Mouse (Mus musculus) thymus, adult 2 months (tissue): ENCODE measurements around the gene Sf3b4. TPM values are rescaled to one million over a fixed set of nuclear protein-coding genes. Genes with fewer than 3 reads are reported as not detected.

Experiments used
- DNase-seq: peaks from one replicate; pipeline ENCODE4 v3.0.0; 2021
- H3K27ac ChIP-seq: fragments of 200-500 bp; 2 replicates; pipeline ENCODE4 v1.5.1; 2012; ENCODE audit warnings: low read length, control low read depth; ENCODE audit not compliant: control insufficient read depth, insufficient read depth
- H3K27me3 ChIP-seq: fragments of 200-500 bp; 2 replicates; pipeline ENCODE4 v1.6.1; 2012; ENCODE audit warnings: mild to moderate bottlenecking, low read length, moderate library complexity, mixed read lengths; ENCODE audit not compliant: control insufficient read depth, insufficient read depth
- H3K36me3 ChIP-seq: fragments of 200-500 bp; 2 replicates; pipeline ENCODE4 v1.6.1; 2012; ENCODE audit warnings: mild to moderate bottlenecking, low read length, moderate library complexity; ENCODE audit not compliant: control insufficient read depth, insufficient read depth
- H3K4me1 ChIP-seq: fragments of 200-500 bp; replicated peaks from 2 replicates; pipeline ENCODE4 v1.6.1; 2012; ENCODE audit warnings: low read length; ENCODE audit not compliant: control insufficient read depth, insufficient read depth
- H3K4me3 ChIP-seq: fragments of 200-500 bp; 2 replicates; pipeline ENCODE4 v1.5.1; 2012; ENCODE audit warnings: mild to moderate bottlenecking, low read length, control low read depth, moderate library complexity; ENCODE audit not compliant: control insufficient read depth, insufficient read depth
- CTCF ChIP-seq: fragments of 200-500 bp; IDR thresholded peaks from 2 replicates; pipeline ENCODE4 v1.5.1; 2012; ENCODE audit warnings: mild to moderate bottlenecking, control low read depth, low read length, moderate library complexity, borderline replicate concordance; ENCODE audit not compliant: control insufficient read depth, poor library complexity, insufficient read depth; ENCODE audit errors: extremely low read depth
- POLR2A ChIP-seq: fragments of 200-500 bp; IDR thresholded peaks from 2 replicates; pipeline ENCODE4 v1.6.1; 2012; ENCODE audit warnings: mild to moderate bottlenecking, low read length, control low read depth, moderate library complexity; ENCODE audit not compliant: control insufficient read depth, poor library complexity, insufficient read depth; ENCODE audit errors: extremely low read depth
- WGBS: fragments of 180-500 bp; shearing (Covaris S2); methylation state at CpG from one replicate; pipeline ENCODE4 v1.1.7; 2018; 5-methylcytosine and 5-hydroxymethylcytosine counted together
- polyA plus RNA-seq: library from polyadenylated mRNA; depleted of rRNA; stranded (reverse); fragments of >200 nt; gene quantifications from 2 replicates; pipeline ENCODE4 v1.2.3, GENCODE M21; 2012; rRNA removed

The Sf3b4 gene
- 175 and 219 TPM in 2 replicates for polyA plus RNA-seq

DNA sequence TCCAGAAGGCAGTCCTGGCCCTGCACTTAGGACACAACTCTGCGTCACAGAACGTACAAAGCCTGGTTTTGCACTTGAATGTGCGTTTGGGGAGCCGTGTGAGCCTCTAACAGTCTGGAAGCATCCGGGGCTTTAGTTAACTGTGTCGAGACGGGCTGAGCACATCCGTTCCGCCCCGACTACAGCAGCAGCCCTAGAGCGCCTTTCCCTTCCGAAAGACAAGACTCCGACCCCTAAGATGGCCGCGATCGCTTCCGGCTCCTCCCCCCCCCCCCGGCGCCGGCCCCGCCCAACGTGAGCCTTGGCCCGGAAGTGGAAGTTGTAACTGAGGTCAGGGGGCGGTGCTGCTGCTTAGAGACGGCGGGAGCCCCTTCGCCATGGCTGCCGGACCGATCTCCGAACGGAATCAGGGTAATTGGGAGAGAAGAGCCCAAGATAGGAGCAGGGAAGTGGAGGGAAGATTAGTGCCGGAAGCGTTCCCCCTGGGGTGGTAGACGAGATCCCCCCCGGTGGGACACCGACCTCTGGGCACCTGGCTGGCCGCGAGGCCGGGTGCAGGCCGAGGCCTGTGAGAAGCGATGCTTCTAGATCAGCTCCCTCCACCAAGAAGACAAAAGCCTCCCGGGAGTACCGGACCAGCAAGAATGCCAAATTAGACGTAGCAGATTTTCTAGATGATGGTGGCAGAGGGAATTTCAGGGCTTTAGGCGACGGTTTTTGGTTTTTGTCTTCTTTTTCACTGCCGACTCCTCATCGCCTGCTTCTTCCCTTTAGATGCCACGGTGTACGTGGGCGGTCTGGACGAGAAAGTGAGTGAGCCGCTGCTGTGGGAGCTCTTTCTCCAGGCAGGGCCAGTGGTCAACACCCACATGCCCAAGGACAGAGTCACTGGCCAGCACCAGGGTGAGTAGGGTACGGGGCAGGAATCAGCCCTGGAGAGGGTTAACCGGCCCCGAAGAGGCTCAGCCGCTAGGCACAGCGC lies at the start of gene Sf3b4:
TSS of gene Sf3b4 (plus strand) at position 136 of the 982 bp plus-strand sequence.
- Histone ChIP-seq H3K4me1 (peaks cover 24% of the 10 kb centered on the region), H3K4me3 (peak within 1 kb of the TSS; percentile 96), H3K27me3 (no peaks in the 10 kb centered on the region), H3K36me3 (peaks cover 28% of the 10 kb centered on the region), H3K27ac (peak within 1 kb of the TSS; percentile 100)
- WGBS = under 1% methylated on average over 58 of the region's 58 CpGs
- peak; percentile 85 for DNase-seq
- TF ChIP-seq CTCF (0 out of 2 replicates have a peak, but pooled peaks have one; percentile 27), POLR2A (peak; percentile 94)

DNA sequence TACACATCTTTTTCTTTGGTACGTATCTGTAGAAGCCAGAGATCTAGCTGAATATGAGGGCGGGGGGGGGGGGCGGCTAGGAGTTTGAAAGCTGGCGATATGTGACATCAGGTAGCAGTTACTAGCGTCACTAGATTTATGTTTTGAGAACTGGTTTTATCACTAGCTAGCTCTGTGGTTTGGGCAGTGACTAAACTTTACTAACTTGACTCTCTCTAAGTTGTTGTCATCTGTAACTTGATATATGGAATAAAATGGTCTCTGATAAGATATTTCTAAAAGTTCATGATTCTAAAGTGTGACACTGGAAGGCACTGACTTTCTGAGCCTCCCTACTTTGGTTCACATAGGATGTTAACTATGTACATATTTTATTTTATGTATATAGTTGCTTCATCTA lies 47.9 kb upstream of the Sf3b4 start:
- Histone ChIP-seq H3K4me1 (no peaks in the 10 kb centered on the region), H3K36me3 (no peaks in the 10 kb centered on the region), H3K27ac (no peak overlapping the region), H3K27me3 (no peaks in the 10 kb centered on the region), H3K4me3 (no peak overlapping the region)
- TF ChIP-seq POLR2A (no peak), CTCF (no peak)
- 97% methylated on average over 5 of the region's 5 CpGs for WGBS
- no peak for DNase-seq

DNA sequence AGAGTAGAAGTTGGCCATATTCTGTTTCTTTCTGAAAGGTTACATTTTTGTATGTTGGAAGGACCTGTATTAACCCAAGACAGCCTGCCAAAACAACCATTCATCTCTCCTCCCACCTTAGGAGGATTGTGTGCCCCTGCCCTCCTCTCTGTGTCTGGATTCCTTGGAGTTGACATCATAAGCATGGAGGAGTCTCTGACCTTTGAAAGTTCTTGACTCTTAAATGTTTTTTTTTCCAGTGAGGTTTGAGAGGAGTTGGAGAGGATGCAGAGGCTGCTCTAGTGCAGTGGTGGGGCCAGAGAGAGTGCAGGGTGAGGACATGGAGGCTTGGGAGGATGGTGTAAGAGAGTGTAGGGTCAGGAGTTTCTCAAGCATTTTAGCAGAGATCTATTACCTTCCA lies 44.0 kb upstream of the Sf3b4 start:
- TF ChIP-seq CTCF (no peak), POLR2A (no peak)
- no peaks in the 10 kb centered on the region for H3K27me3 ChIP-seq
- no peak overlapping the region for H3K4me3 ChIP-seq
- no peak overlapping the region for H3K27ac ChIP-seq
- DNase-seq = no peak
- no peaks in the 10 kb centered on the region for H3K36me3 ChIP-seq
- H3K4me1 ChIP-seq = no peaks in the 10 kb centered on the region

DNA sequence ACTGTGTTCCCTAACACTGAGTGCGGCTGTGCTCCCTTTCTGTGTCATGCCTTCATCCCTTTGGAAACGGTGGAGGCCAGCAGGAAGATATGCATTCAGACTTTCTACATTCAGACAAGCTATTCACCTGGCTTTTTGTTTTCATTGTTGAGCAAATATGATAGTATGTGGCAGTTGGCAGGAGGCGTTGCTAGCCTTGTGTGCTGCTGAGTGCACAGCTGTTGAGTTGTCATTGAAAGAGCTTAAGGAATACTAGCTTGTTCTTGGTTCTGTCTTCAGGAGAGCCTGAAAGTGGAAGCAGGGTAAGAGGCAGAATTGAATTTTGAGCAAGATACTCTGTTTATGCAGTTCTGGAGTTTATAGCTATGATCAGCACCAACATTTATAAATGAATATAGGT lies 39.7 kb upstream of the Sf3b4 start:
- no peak overlapping the region; the same call in 1 of the 2 replicates for H3K27ac ChIP-seq
- H3K27me3 ChIP-seq = no peaks in the 10 kb centered on the region
- WGBS = 93% methylated on average over 3 of the region's 3 CpGs
- H3K4me3 ChIP-seq = no peak overlapping the region
- 0 out of 2 replicates have a peak, but pooled peaks cover 4% of the 10 kb centered on the region for H3K36me3 ChIP-seq
- DNase-seq = no peak
- no peak for TF ChIP-seq CTCF
- no peak for TF ChIP-seq POLR2A
- H3K4me1 ChIP-seq = no peaks in the 10 kb centered on the region

DNA sequence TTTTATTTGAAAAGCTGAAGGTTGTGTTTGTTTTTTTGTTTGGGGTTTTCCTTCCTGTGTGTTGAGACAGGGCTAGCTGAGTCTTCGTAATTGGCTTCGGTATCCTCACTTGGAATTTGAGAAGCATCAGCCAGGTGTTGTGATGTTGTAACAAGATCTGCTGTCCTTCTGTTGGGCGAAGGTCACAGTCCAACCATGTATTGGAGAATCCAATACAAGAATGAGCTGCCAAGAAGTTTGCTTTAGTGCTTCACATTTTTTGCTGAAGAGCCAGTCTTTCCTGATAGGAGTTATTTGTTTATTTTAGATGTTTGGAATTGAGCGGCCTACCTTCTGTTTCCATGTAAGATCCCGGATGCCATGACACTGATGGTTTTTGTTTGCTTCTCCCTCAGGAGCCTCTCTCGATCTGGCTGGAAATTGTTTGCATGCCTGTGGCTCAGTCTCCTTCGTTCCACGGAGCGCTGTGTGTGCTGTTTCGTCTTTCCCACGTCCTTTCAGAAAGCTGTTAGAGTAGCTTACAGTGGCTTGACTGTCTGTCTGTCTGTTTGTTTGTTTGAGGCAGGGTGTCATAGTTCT lies 38.7 kb upstream of the Sf3b4 start:
- Histone ChIP-seq H3K27me3 (no peaks in the 10 kb centered on the region), H3K4me3 (no peak overlapping the region), H3K27ac (no peak overlapping the region), H3K36me3 (0 out of 2 replicates have a peak, but pooled peaks cover 4% of the 10 kb centered on the region), H3K4me1 (no peaks in the 10 kb centered on the region)
- no peak for DNase-seq
- 93% methylated on average over 11 of the region's 11 CpGs for WGBS
- no peak for TF ChIP-seq CTCF
- no peak for TF ChIP-seq POLR2A

DNA sequence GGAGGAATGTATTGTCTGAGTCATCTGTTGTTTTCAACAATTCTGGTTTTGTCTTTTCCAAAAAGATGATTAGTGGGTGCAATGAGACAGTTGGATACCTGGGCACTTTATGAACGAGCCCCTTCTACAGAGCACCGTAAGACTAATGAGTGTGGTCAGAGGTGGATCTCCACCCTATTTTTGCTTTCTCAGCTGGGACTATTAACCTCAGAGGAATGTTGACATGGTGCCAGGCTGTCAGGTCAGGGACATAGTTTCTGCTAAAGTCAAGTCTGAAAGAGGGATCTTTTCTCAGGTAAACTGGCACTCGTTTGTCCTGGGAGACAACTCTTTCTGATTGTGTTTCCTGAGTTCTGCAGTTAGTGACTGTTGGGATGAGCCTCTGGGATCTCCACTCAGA lies 37.1 kb upstream of the Sf3b4 start:
- Histone ChIP-seq H3K36me3 (peaks cover 4% of the 10 kb centered on the region; the same call in 1 of the 2 replicates), H3K27me3 (no peaks in the 10 kb centered on the region), H3K4me1 (no peaks in the 10 kb centered on the region), H3K4me3 (no peak overlapping the region), H3K27ac (no peak overlapping the region)
- no peak for DNase-seq
- WGBS = 90% methylated on average over 3 of the region's 3 CpGs
- no peak for TF ChIP-seq POLR2A
- TF ChIP-seq CTCF = no peak
